Mouse (Mus musculus) stomach, postnatal 0 days (tissue): ENCODE measurements around the gene Rgs8.

ENCODE experiments used
- CTCF ChIP-seq: IDR thresholded peaks from 2 replicates; pipeline ENCODE4 v1.5.1; 2016; ENCODE audit warnings: antibody characterized with exemption, low read depth, mild to moderate bottlenecking, moderate library complexity
- EP300 ChIP-seq: optimal IDR thresholded peaks from 2 replicates; pipeline ENCODE3; 2016; ENCODE audit warnings: antibody characterized with exemption

GRCm38 (mm10) chr1:153696093-153696492 is 43.3 kb downstream of the Rgs8 start:
- TF ChIP-seq CTCF, result no peak
- no peak for TF ChIP-seq EP300
